Mouse (Mus musculus): ENCODE data around the gene Pcdh19. TPM values are rescaled to one million over a fixed set of nuclear protein-coding genes. Genes with fewer than 3 reads are reported as not detected.

The Pcdh19 gene
- polyA plus RNA-seq, 1 experiment from 2014 or later, result 0.31 TPM

DNA sequence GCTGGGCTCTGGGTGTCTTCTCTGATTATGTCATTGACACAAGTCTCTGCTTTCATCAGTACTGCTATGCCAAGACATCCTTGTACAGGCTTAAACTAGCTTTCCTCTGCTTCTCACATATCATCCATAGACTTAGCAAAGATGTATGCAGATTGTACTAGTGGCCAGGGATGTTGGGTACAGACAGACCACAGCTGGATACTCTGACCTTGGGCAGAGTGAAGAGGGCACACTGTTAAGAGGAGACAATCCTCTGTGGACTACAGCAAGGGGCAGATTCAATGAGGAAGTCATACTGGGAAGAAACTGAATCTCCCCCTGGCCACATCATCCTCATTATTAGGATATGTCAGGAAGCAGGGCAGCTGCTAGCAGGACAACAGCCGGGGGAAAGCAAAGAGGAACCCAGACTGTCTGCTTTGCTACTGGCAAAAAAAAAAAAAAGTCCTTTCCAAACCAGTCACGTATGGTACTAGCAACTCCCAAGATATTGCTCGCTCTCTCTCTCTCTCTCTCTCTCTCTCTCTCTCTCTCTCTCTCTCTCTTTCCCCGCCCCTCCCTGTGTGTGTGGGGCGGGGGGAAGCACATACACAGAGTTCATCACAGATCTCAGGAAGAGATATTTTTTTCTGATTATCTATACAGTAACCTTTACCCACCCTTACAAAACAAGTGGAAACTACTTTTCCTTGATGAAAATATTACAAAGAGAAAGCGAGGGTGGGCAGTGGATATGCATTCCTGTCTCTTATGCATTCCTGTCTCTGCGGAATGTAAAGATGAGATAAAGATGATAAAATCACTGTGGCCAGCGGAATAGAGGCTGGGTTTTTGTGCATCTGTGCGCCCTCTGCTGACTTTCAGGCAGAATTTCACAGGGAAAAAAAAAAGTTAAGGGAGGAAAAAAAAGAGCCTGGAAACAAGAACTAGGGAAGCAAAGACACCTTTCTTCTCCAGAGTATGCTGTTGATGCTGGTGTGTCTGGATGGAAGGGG is 31.2 kb downstream of the Pcdh19 start:
- peak overlapping the region; percentile 6; the same call in 1 of the 2 replicates for H3K4me3 ChIP-seq
- no peak overlapping the region for H3K27ac ChIP-seq (replicated peaks)
- no peaks in the 10 kb centered on the region for H3K36me3 ChIP-seq
- H3K4me1 ChIP-seq, result no peaks in the 10 kb centered on the region
- H3K27me3 ChIP-seq (replicated peaks), result no peaks in the 10 kb centered on the region
- ATAC-seq (ENCODE audit: extremely low read depth, insufficient number of reproducible peaks, low FRiP score, low TSS enrichment), result no peak
- WGBS, result 12% methylated on average over 8 of the region's 9 CpGs
- peak overlapping the region; percentile 56 for H3K4me2 ChIP-seq
- H3K9ac ChIP-seq, result no peak overlapping the region
- no peaks in the 10 kb centered on the region for H3K9me3 ChIP-seq

DNA sequence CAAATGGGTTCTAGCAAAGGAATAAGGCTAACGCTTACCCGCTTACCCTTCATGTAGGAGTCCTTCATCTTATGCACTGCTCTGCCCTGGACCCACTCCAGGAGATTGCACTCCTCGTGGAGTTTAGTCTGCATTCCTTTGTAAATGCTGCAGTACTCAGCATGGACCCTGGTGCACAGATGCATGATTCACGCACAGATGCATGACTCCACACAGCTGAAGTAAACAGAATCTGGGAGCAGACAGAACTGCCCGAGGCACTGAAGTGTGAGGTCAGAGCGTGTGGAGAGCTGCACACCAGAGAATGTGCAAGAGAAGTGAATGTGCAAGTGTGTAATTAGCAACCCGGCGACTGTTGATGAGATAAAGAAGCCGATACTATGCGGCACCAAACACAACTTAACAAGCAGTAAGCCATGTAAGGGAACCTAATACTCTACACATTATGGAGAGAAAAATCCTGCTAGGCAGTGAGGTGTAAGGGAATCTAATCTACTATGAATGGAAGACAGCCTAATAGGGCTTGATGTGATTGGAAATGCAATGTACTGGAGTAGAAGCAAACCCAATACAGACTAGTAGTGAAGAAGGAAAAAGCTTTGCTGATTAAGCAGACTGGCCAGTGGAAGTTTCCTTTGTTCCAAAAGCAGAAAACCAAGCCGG is 32.8 kb downstream of the Pcdh19 start:
- Histone ChIP-seq H3K36me3 (no peaks in the 10 kb centered on the region), H3K4me1 (no peaks in the 10 kb centered on the region), H3K9me3 (no peaks in the 10 kb centered on the region), H3K27me3 (replicated peaks) (no peaks in the 10 kb centered on the region), H3K4me2 (no peak overlapping the region), H3K27ac (replicated peaks) (no peak overlapping the region), H3K9ac (no peak overlapping the region), H3K4me3 (no peak overlapping the region)
- 69% methylated on average over 11 of the region's 11 CpGs for WGBS
- ATAC-seq (ENCODE audit: extremely low read depth, insufficient number of reproducible peaks, low FRiP score, low TSS enrichment), result no peak

- no peak for ATAC-seq (ENCODE audit: extremely low read depth, insufficient number of reproducible peaks, low FRiP score, low TSS enrichment)
- Histone ChIP-seq H3K36me3 (no peaks in the 10 kb centered on the region), H3K27ac (replicated peaks) (no peak overlapping the region), H3K9ac (no peak overlapping the region), H3K4me2 (no peak overlapping the region), H3K9me3 (no peaks in the 10 kb centered on the region), H3K27me3 (replicated peaks) (no peaks in the 10 kb centered on the region), H3K4me1 (no peaks in the 10 kb centered on the region), H3K4me3 (no peak overlapping the region)
- 60% methylated on average over 4 of the region's 4 CpGs for WGBS
These were observed 33.6 kb downstream of the Pcdh19 start for GRCm38 (mm10) chrX:133655196-133655595.

- Histone ChIP-seq H3K4me3 (no peak overlapping the region), H3K9me3 (no peaks in the 10 kb centered on the region), H3K27me3 (replicated peaks) (no peaks in the 10 kb centered on the region), H3K9ac (no peak overlapping the region), H3K27ac (replicated peaks) (no peak overlapping the region), H3K4me2 (no peak overlapping the region), H3K4me1 (no peaks in the 10 kb centered on the region), H3K36me3 (no peaks in the 10 kb centered on the region)
- WGBS, result 71% methylated on average over 3 of the region's 3 CpGs
- no peak for ATAC-seq (ENCODE audit: extremely low read depth, insufficient number of reproducible peaks, low FRiP score, low TSS enrichment)
These were observed 35.7 kb downstream of the Pcdh19 start for GRCm38 (mm10) chrX:133653071-133653470.

DNA sequence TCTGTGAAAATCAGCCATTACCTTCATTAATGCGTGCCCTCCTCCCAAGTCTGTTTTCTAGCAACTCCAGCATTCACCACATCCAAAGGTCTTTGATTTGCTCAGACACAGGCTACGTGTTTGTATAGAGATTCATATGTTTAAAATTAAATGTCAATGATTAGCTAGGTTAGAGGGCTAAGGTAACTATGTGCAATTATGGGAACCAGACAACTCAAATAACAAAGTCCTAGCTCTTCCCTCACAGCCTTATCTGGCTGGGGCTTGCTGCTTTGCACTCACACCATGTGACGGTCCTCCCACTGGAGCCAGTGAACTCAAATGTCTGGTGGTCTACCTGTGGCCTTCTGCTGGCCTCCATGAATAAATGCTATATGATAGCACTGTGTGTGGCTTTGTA is 38.4 kb downstream of the Pcdh19 start:
- H3K9me3 ChIP-seq, result no peaks in the 10 kb centered on the region
- H3K27ac ChIP-seq (replicated peaks), result no peak overlapping the region
- no peak for ATAC-seq (ENCODE audit: extremely low read depth, insufficient number of reproducible peaks, low FRiP score, low TSS enrichment)
- H3K9ac ChIP-seq, result no peak overlapping the region
- H3K27me3 ChIP-seq (replicated peaks), result no peaks in the 10 kb centered on the region
- H3K4me3 ChIP-seq, result no peak overlapping the region
- H3K36me3 ChIP-seq, result no peaks in the 10 kb centered on the region
- no peaks in the 10 kb centered on the region for H3K4me1 ChIP-seq
- no peak overlapping the region for H3K4me2 ChIP-seq
- WGBS, result 78% methylated on average over 3 of the region's 3 CpGs

DNA sequence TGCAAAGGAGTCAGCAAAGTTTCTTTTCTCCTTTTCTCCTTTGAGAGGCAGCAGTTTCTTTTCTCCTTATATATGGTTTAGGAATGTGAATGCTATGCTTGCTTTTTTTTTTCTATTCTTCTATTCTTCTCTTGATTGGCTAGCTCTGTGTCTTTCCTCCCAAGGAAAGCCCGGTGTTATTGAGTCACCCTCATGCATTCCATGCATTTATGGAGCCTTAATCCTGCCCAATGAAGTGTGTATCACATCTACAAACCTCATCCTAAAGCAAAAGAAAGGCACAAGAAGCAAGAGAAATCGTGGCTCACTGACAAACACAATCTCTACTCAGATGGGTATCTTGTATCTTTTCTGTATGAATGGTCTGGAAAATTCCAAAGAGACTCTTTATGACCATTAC is 41.0 kb downstream of the Pcdh19 start:
- Histone ChIP-seq H3K4me1 (no peaks in the 10 kb centered on the region), H3K36me3 (no peaks in the 10 kb centered on the region), H3K4me2 (no peak overlapping the region), H3K27ac (replicated peaks) (no peak overlapping the region), H3K9me3 (no peaks in the 10 kb centered on the region), H3K4me3 (no peak overlapping the region), H3K27me3 (replicated peaks) (no peaks in the 10 kb centered on the region), H3K9ac (no peak overlapping the region)
- WGBS, result 43% methylated on average over 2 of the region's 2 CpGs
- ATAC-seq (ENCODE audit: extremely low read depth, insufficient number of reproducible peaks, low FRiP score, low TSS enrichment), result no peak

DNA sequence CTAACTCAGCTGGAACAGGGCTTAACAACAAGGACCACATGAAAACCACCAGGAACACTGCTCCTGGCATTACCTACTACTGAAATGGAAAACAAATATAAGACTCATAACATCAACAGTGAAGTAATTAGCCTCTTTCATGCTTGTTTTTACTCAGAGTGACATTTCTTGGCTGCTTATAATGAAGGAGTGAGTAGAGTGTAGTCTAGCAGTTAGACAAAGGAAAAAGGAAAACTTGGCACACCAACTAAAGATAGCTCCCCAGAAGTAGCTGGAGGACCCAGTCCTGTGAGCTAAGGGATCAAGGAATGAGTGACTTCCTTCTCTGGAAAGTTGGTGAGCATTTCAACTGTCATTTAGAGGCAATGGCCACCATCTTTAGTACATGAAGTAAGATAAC is 49.3 kb downstream of the Pcdh19 start:
- no peak overlapping the region for H3K4me2 ChIP-seq
- no peak overlapping the region for H3K9ac ChIP-seq
- H3K27me3 ChIP-seq (replicated peaks), result no peaks in the 10 kb centered on the region
- H3K4me3 ChIP-seq, result no peak overlapping the region
- ATAC-seq (ENCODE audit: extremely low read depth, insufficient number of reproducible peaks, low FRiP score, low TSS enrichment), result no peak
- H3K9me3 ChIP-seq, result no peaks in the 10 kb centered on the region
- no peaks in the 10 kb centered on the region for H3K4me1 ChIP-seq
- H3K27ac ChIP-seq (replicated peaks), result no peak overlapping the region
- H3K36me3 ChIP-seq, result no peaks in the 10 kb centered on the region

- Histone ChIP-seq H3K36me3 (no peaks in the 10 kb centered on the region), H3K9ac (no peak overlapping the region), H3K4me1 (no peaks in the 10 kb centered on the region), H3K4me3 (no peak overlapping the region), H3K9me3 (no peaks in the 10 kb centered on the region), H3K4me2 (no peak overlapping the region), H3K27me3 (replicated peaks) (no peaks in the 10 kb centered on the region), H3K27ac (replicated peaks) (no peak overlapping the region)
- 59% methylated on average over 8 of the region's 8 CpGs for WGBS
- ATAC-seq (ENCODE audit: extremely low read depth, insufficient number of reproducible peaks, low FRiP score, low TSS enrichment), result no peak
These were observed 59.2 kb downstream of the Pcdh19 start for GRCm38 (mm10) chrX:133629538-133629937.

GRCm38 (mm10) chrX:133618222-133618621 is 70.6 kb downstream of the Pcdh19 start:
- Histone ChIP-seq H3K4me3 (no peak overlapping the region), H3K27me3 (replicated peaks) (no peaks in the 10 kb centered on the region), H3K4me2 (no peak overlapping the region), H3K36me3 (no peaks in the 10 kb centered on the region), H3K27ac (replicated peaks) (no peak overlapping the region), H3K9ac (no peak overlapping the region), H3K9me3 (no peaks in the 10 kb centered on the region), H3K4me1 (no peaks in the 10 kb centered on the region)
- WGBS, result 50% methylated on average over 1 of the region's 1 CpGs
- no peak for ATAC-seq (ENCODE audit: extremely low read depth, insufficient number of reproducible peaks, low FRiP score, low TSS enrichment)

DNA sequence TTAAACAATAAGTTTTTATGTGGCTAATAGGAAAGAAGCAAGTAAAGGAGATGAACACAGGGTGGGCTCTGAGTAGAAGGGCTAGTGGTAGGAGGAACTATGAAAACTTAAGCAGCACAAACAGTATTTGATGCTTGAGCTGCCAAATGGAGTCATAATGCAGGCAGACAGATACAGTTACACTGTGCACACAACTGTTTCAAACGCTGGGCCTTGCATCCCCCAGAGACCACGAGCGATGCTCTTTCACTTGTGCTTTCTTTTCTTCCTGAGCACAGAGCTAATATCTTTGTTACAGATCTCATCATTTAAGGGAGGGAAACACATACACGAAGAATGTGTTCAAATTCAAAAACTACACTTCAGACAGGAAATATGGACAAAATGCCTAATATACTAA is 83.0 kb downstream of the Pcdh19 start:
- Histone ChIP-seq H3K27me3 (replicated peaks) (no peaks in the 10 kb centered on the region), H3K36me3 (no peaks in the 10 kb centered on the region), H3K4me1 (peaks cover 12% of the 10 kb centered on the region), H3K4me3 (no peak overlapping the region), H3K27ac (replicated peaks) (no peak overlapping the region), H3K9me3 (no peaks in the 10 kb centered on the region), H3K4me2 (no peak overlapping the region), H3K9ac (no peak overlapping the region)
- WGBS, result 61% methylated on average over 4 of the region's 4 CpGs
- ATAC-seq (ENCODE audit: extremely low read depth, insufficient number of reproducible peaks, low FRiP score, low TSS enrichment), result no peak

DNA sequence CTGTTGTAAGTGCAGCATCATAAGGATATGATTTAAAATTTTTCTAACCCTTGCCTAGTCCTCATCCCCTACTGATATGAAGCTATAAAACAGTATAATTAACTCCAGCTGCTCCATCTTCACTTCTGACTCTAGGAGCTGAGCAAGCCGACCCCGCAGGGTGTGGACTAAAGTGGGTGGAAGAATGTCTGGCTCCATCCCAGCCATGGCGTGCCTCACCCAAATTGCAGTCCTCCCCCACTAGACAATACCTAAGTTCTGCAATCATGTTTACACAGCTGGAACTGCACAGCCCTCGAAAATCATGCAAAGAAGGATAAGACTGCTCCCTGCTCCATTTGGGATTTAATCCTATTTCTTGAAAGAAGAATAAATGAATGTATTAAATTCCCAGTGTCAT is 84.5 kb downstream of the Pcdh19 start:
- Histone ChIP-seq H3K9me3 (no peaks in the 10 kb centered on the region), H3K27ac (replicated peaks) (no peak overlapping the region), H3K4me1 (peaks cover 12% of the 10 kb centered on the region), H3K4me2 (no peak overlapping the region), H3K36me3 (no peaks in the 10 kb centered on the region), H3K9ac (no peak overlapping the region), H3K27me3 (replicated peaks) (no peaks in the 10 kb centered on the region), H3K4me3 (no peak overlapping the region)
- no peak for ATAC-seq (ENCODE audit: extremely low read depth, insufficient number of reproducible peaks, low FRiP score, low TSS enrichment)
- 36% methylated on average over 4 of the region's 4 CpGs for WGBS

Measured in heart, embryonic 13.5 days (tissue).